Mouse (Mus musculus): ENCODE data around the gene Tmem53.

GRCm38 (mm10) chr4:117283271-117284191 lies 31.8 kb downstream of the Tmem53 start:
- no peak for TF ChIP-seq POLR2A (IDR thresholded peaks at IDR 0.05; ENCODE audit: control insufficient read depth, low read depth, low read length)
- TF ChIP-seq CTCF (IDR thresholded peaks at IDR 0.05; ENCODE audit: control insufficient read depth, insufficient read depth, insufficient replicate concordance, low read depth, low read length), result no peak
